Mouse (Mus musculus) Muller cell, postnatal 12 days (primary cell): ENCODE results near the gene Hacd2.

Experiments used
- DNase-seq: peaks from one replicate; pipeline ENCODE4 v3.0.0-alpha.2; 2015; ENCODE audit errors: inconsistent ontology term

Gene Hacd2

GRCm38 (mm10) chr16:35006251-35006650 lies 16.0 kb upstream of the Hacd2 start:
- no peak for DNase-seq

GRCm38 (mm10) chr16:35007361-35007760 lies 14.9 kb upstream of the Hacd2 start:
- DNase-seq = no peak

- DNase-seq = no peak
Observed at GRCm38 (mm10) chr16:35008447-35008846, 13.8 kb upstream of the Hacd2 start.

GRCm38 (mm10) chr16:35013501-35013900 lies 8.7 kb upstream of the Hacd2 start:
- DNase-seq = no peak

- DNase-seq = no peak
Observed at GRCm38 (mm10) chr16:35016491-35016890, 5.7 kb upstream of the Hacd2 start.

- DNase-seq = no peak
Observed at GRCm38 (mm10) chr16:35018470-35018974, 3.7 kb upstream of the Hacd2 start.

DNA sequence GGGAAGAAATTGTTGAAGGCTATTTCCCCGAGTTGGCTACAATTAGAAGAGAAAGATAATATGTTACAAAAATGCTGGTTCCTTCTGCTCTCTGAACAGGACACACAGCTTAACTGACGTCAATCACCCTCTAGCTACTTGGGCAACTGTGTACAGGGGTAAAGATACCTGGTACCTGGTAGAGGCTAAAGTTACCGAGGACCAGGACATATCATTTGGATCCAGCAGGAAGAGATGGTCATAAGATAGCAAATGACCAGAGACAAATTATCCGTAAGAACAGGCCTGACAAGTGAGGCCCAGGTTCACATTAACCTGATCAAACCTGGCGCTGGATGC lies 356 bp upstream of the Hacd2 start:
- no peak for DNase-seq

GRCm38 (mm10) chr16:35023138-35023735 lies 1.0 kb downstream of the Hacd2 start:
- DNase-seq = no peak

GRCm38 (mm10) chr16:35024300-35024699 lies 2.1 kb downstream of the Hacd2 start:
- DNase-seq = no peak

DNA sequence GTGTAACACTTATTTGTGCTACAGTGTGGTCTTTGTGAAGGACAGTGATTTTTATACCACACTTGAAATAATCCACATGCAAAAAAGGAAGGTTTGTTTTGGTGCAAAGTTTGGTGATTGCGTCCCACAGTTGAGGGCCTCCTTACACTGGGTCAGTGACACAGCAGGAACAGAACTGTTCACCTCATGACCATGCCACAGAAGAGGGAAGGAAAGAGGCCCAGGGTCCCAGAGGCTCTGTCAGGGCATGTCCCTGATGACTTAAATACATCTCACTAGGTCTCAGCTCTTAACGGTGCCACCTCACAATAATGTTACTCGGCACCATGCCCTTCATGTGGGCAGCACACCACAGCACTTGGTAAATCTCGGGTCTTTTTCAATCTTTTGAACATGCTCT lies 3.1 kb downstream of the Hacd2 start:
- DNase-seq = no peak

- DNase-seq = no peak
Observed at GRCm38 (mm10) chr16:35033241-35033640, 11.0 kb downstream of the Hacd2 start.

- no peak for DNase-seq
Observed at GRCm38 (mm10) chr16:35033809-35034577, 11.8 kb downstream of the Hacd2 start.

DNA sequence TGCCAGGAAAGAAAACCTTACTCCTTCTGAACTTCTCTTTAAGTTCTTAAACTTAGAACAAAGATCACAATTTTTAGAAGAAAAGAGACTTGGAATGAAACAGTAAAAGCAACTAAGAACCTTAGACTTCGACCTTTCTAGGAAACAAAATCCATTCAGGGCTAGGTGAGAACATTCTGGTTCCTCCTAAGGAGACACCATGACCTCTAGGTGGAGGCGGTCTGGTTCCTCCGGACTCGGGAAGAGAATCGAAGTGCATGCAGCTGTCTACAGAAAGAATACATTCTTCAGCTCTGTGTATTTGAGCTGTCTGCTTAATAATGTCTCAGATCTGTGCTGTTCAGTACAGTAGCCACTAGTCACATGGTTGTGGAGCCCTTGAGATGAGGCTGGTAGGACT lies 12.7 kb downstream of the Hacd2 start:
- DNase-seq = no peak

DNA sequence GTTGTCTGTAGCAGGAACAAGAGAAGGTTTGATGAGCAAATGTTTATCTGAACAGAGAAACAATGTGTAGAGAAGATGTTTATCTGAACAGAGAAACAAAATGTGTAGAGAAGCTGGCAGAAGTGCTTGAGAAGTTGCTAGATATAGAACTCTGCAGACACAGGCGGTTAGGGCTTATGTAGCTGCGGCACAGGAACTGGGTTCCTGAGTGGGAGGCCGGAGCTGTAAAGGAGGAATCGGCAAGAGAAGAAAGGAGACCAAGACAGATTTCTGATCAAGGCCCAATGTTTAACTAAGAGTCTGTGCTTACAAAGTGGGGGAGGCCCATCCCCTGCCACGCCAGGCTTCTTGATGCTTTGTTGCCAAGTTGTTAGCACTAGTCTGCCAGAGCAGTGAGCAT lies 14.5 kb downstream of the Hacd2 start:
- DNase-seq = no peak

GRCm38 (mm10) chr16:35038343-35039057 lies 16.3 kb downstream of the Hacd2 start:
- no peak for DNase-seq

- no peak for DNase-seq
Observed at GRCm38 (mm10) chr16:35040154-35040553, 17.9 kb downstream of the Hacd2 start.

- DNase-seq = no peak
Observed at GRCm38 (mm10) chr16:35041001-35041400, 18.8 kb downstream of the Hacd2 start.

DNA sequence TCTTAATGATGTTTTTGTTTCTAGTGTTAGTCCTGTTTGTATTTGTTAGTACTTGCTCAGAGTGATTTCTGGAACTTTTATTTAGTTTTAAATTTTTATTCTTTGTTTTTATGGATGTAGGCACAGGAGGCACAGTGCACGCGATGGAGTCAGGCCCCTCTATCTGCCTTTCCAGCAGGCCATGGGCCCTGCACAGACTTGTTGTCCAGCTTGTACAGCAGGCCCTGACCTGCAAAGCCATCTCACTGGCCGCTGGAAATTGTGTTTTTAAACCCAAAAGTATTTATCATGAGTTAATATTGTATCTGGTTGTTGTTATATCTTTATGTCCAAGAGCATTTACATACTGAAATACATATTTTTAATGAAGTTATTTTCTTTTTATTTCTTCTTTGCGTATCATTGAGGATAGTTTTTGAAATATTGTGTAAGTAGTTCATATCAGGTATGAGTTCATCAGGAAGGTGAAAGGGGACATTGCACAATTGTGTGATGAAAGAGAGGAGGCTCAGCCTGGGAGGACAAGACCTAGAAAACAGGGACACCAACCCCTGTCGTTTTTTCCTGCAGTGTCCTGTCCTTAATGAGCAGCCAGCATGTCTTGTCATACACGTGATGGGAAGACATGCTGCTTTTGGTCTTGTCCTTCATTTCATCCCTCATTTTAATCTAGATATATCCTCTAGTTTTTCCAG lies 24.0 kb downstream of the Hacd2 start:
- DNase-seq = no peak

DNA sequence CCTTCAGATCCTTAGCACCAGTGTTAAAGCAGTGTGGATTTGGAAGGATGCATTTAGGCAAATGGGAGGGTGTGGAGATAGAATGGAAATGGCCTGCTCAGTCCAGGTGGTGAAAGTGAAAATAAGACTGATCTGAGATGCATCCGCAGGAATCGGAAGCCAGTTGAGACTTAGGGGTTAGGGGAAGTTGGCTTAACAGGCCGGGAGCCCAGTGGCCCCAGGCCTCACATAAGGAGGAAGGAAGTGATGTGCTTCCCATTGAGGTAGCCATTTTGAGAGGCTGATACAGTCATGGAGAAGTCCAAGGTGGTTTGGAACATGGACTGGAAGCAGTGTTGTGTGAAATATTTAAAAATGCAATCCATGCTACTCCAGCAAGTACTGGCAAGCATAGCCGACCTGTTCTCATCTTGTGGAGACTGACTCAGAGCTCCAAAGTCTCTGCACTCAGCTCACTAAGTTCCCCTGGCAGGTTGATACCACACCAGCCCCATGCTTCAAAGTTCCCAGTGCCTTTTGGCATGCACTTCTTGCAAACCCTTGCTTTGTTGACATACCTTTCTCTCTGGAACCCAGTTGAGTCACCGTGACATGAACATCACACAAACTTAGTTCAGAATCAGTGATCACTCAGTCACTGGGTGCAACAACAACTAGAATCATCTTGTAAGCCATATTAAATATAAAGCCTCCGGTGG lies 25.2 kb downstream of the Hacd2 start:
- no peak for DNase-seq

- DNase-seq = no peak
Observed at GRCm38 (mm10) chr16:35051066-35051465, 28.8 kb downstream of the Hacd2 start.

DNA sequence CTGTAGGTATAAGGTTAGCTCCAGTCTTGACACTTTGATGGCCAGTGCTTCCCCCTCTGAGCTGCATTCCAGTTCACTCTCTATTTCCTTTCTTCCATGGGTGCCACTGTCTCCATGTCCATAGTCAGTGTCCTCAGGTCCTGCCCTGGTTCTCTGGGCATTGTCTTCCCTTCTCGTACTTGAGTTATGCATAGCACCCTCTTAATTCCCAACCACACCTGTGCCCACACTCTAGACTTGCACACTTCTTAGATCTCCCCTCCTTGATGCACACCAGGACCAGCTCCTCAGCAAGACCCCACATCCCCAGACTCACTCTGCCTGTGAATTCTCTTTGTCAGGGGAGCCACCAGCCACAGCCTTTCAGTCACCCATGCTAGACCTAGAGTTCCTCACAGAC lies 30.0 kb downstream of the Hacd2 start:
- no peak for DNase-seq
